Mouse (Mus musculus) ES-Bruce4 (cell line): ENCODE measurements around the gene Ckb. TPM values are rescaled to one million over a fixed set of nuclear protein-coding genes. Genes with fewer than 3 reads are reported as not detected.

Experiments used
- H3K27ac ChIP-seq: 2 replicates; pipeline ENCODE4 v1.5.1; 2012; ENCODE audit warnings: low read length, inconsistent platforms; ENCODE audit not compliant: insufficient read depth
- H3K27me3 ChIP-seq: 2 replicates; pipeline ENCODE4 v1.6.1; 2012; ENCODE audit warnings: mild to moderate bottlenecking, low read length, inconsistent platforms; ENCODE audit not compliant: control insufficient read depth, poor library complexity, insufficient read depth, severe bottlenecking
- H3K36me3 ChIP-seq: 2 replicates; pipeline ENCODE4 v1.6.1; 2012; ENCODE audit warnings: inconsistent platforms, mild to moderate bottlenecking, low read length, moderate library complexity; ENCODE audit not compliant: control insufficient read depth, poor library complexity, insufficient read depth, severe bottlenecking
- H3K4me1 ChIP-seq: one replicate; pipeline ENCODE4 v1.8.1; 2011; ENCODE audit warnings: low read length; ENCODE audit not compliant: control insufficient read depth, insufficient read depth
- H3K4me3 ChIP-seq: 2 replicates; pipeline ENCODE4 v1.5.1; 2011; ENCODE audit warnings: low read depth, mild to moderate bottlenecking, low read length
- H3K9ac ChIP-seq: 2 replicates; pipeline ENCODE4 v1.6.1; 2012; ENCODE audit warnings: low read depth, mild to moderate bottlenecking, inconsistent platforms; ENCODE audit not compliant: poor library complexity, severe bottlenecking
- H3K9me3 ChIP-seq: replicated peaks from 2 replicates; pipeline ENCODE4 v1.6.1; 2012; ENCODE audit warnings: mild to moderate bottlenecking, low read length, inconsistent platforms; ENCODE audit not compliant: control insufficient read depth, poor library complexity, insufficient read depth, severe bottlenecking
- CTCF ChIP-seq: IDR thresholded peaks from one replicate; pipeline ENCODE4 v1.8.1; 2011; ENCODE audit warnings: low read depth, low read length
- EP300 ChIP-seq: IDR thresholded peaks from 2 replicates; pipeline ENCODE4 v1.6.1; 2011; ENCODE audit warnings: low read depth, low read length; ENCODE audit not compliant: insufficient read depth
- POLR2A ChIP-seq: IDR thresholded peaks from one replicate; pipeline ENCODE4 v1.8.1; 2011; ENCODE audit warnings: low read length; ENCODE audit not compliant: insufficient read depth
- polyA plus RNA-seq: library from polyadenylated mRNA; stranded (reverse); fragments of >200 nt; gene quantifications from 2 replicates; pipeline ENCODE4 v1.2.4, GENCODE M21; 2011; ENCODE audit warnings: low read depth; ENCODE audit not compliant: missing spikeins, insufficient read depth, insufficient read length

The Ckb gene
- polyA plus RNA-seq, 1 experiment = 140 TPM

DNA sequence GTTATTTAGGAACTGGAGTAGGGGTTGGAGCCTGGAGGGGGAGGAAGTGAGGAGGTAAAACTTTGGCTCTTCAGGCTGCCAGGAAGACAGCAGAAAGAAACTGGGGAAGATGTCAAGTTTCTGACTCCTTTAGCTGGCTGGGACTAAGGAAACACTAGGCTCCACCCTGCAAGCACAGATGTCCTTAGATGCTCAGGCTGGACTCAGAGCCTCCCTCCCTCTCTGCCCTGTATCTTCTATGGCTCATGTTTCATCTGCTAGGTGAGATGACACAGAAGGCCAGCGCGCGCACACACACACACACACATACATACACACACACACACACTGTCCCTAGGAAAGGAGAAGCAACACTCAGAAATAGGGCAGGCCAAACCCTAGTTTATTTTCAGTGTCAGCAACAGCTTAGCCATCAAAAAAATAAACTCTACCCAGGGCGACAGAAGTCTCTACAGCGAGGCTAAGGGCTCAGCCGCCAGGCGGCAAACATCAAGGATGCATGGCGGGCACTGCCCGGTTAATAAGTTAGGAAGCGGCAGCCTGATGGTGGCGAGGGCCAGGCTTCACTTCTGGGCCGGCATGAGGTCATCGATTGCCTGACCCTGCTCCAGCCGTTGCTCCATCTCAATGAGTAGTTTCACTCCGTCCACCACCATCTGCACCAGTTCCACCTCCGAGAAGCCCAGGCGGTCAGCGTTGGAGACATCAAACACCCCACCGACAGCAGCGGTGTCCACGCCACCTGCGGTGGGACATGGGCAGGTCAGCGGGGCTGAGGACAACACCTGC lies 2.9 kb downstream of the Ckb start:
- no peak for TF ChIP-seq EP300
- no peak for TF ChIP-seq POLR2A
- TF ChIP-seq CTCF = no peak
- H3K9ac ChIP-seq = no peak overlapping the region
- H3K9me3 ChIP-seq = no peaks in the 10 kb centered on the region
- H3K4me3 ChIP-seq = no peak overlapping the region
- H3K27me3 ChIP-seq = no peaks in the 10 kb centered on the region
- H3K4me1 ChIP-seq = peaks cover 4% of the 10 kb centered on the region
- no peaks in the 10 kb centered on the region for H3K36me3 ChIP-seq
- no peak overlapping the region for H3K27ac ChIP-seq

DNA sequence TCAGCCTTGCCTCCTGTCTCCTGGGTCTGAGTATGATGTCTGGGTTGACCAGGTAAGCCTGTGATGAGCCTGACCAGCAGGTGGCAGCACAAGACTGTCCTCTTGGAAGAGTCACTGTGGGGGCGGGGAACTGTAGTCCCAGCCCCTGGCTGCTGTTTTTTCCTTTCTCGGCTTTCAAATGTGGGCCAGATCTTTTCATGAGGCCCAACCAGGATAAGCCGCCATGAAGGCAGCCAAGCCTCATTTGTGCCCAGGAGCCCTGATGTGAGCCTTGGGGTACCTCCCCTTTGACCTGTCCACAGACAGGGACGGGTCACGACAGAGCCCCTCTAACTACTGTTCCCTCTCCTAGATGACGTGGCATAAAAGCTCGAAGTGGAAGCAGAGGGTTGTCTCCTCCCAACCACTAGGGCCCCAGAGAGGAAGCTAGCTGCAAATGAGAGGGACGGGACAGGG lies 3.7 kb downstream of the Ckb start:
- peaks cover 4% of the 10 kb centered on the region for H3K4me1 ChIP-seq
- H3K27me3 ChIP-seq = no peaks in the 10 kb centered on the region
- H3K9me3 ChIP-seq = no peaks in the 10 kb centered on the region
- H3K4me3 ChIP-seq = no peak overlapping the region
- H3K36me3 ChIP-seq = no peaks in the 10 kb centered on the region
- peak; percentile 42; the same call in 1 of the 2 replicates for TF ChIP-seq EP300
- TF ChIP-seq POLR2A = peak; percentile 16
- peak; percentile 96 for TF ChIP-seq CTCF
- no peak overlapping the region for H3K9ac ChIP-seq
- 0 out of 2 replicates have a peak overlapping the region, but pooled peaks have one; percentile 13 for H3K27ac ChIP-seq

GRCm38 (mm10) chr12:111667421-111667820 lies 4.7 kb downstream of the Ckb start:
- Histone ChIP-seq H3K4me3 (no peak overlapping the region), H3K9ac (no peak overlapping the region), H3K27ac (no peak overlapping the region), H3K9me3 (no peaks in the 10 kb centered on the region), H3K4me1 (peaks cover 4% of the 10 kb centered on the region), H3K36me3 (no peaks in the 10 kb centered on the region), H3K27me3 (no peaks in the 10 kb centered on the region)
- TF ChIP-seq POLR2A (no peak), EP300 (no peak), CTCF (no peak)

DNA sequence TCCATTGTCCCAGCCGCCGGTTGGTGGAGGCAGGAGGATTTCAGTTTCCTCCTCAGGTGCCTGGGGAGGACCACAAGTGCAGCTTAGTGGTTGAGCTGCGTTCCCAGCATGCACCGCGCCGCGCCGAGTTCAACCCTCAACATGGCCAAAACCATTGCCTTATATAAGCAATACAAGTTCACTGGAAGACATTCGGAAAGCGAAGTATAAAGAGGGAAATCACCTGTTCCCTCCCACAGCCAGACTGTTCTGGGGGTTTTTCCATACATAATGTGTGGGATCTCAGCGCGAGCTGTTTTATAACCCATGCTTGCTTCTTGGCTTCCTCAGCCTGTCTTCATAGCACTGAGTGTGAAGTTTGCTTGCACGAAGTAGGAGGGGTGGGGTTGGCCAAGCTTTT lies 5.8 kb downstream of the Ckb start:
- Histone ChIP-seq H3K4me3 (no peak overlapping the region), H3K4me1 (peaks cover 4% of the 10 kb centered on the region), H3K9ac (no peak overlapping the region), H3K36me3 (no peaks in the 10 kb centered on the region), H3K27me3 (no peaks in the 10 kb centered on the region), H3K9me3 (no peaks in the 10 kb centered on the region), H3K27ac (no peak overlapping the region)
- TF ChIP-seq POLR2A = no peak
- TF ChIP-seq CTCF = no peak
- TF ChIP-seq EP300 = no peak

- no peaks in the 10 kb centered on the region for H3K36me3 ChIP-seq
- no peak overlapping the region for H3K4me3 ChIP-seq
- peak overlapping the region; percentile 18 for H3K27ac ChIP-seq
- H3K27me3 ChIP-seq = no peaks in the 10 kb centered on the region
- H3K9ac ChIP-seq = no peak overlapping the region
- no peaks in the 10 kb centered on the region for H3K9me3 ChIP-seq
- peaks cover 4% of the 10 kb centered on the region for H3K4me1 ChIP-seq
- TF ChIP-seq EP300 = no peak
- TF ChIP-seq CTCF = no peak
- TF ChIP-seq POLR2A = no peak
Measured at GRCm38 (mm10) chr12:111665041-111665880, 6.9 kb downstream of the Ckb start.

DNA sequence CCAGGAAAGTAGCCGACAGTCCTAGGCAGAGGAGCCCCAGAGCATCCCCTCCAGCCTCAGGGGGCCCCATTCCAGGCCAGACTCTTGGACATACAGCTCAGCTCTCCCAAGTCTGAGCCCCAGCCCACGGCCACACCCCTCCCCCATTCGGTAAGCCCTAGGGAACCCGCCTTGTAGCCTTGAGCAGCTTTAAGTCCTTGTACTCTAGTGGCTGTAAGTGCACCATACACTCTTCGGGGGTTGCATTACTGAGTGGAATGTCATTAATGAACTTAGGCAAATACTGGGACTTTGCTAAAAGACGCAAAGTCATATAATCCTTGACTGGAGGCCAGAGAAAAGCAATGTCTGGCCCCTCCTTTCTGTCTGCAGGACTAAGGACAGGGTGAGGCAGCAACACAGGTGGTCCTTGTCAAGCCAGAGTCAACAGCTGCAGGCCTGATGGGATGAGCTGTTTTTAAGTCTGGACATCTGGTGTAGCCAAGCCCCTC lies 7.9 kb downstream of the Ckb start:
- TF ChIP-seq EP300 (peak; percentile 88), POLR2A (no peak), CTCF (no peak)
- H3K36me3 ChIP-seq = no peaks in the 10 kb centered on the region
- H3K4me1 ChIP-seq = peaks cover 4% of the 10 kb centered on the region
- H3K27me3 ChIP-seq = no peaks in the 10 kb centered on the region
- H3K4me3 ChIP-seq = peak overlapping the region; percentile 35
- H3K27ac ChIP-seq = peak overlapping the region; percentile 45
- H3K9me3 ChIP-seq = no peaks in the 10 kb centered on the region
- no peak overlapping the region for H3K9ac ChIP-seq
